ENCODE assay signal across 17 mouse cellular contexts in the genomic region with DNA sequence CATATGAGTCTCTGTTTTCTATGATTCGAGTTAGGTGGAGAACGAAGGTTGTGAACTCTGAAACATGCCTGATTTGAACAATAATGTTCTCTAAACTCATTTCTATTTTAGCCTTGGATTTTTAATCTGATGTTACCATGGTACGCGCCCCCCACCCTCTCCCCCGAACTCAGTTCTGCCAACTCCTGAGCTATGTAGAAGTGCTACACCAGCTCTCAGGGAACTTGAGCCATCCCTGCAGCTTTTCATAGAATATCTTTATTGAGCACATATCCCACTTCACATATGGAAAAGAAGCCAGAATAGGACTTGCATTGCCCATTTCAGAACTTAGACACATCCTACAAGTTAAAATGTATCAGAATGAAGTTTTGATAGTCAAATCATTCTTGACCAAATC.
"Had no signal": no experiment of that assay in that cellular context is flagged by ENCODE, and none has a peak within 500 bp of the region (broad histone marks: within the 10 kb centered on the region; RNA-seq: fewer than 3 reads in every experiment).

No protein-coding gene starts in this region.

- ATAC-seq: liver, embryonic 12.5 days; liver, postnatal 0 days; lung, postnatal 0 days; midbrain, embryonic 13.5 days; midbrain, embryonic 15.5 days; midbrain, embryonic 16.5 days had no signal

- DNase-seq: left cerebral cortex, postnatal 4 days; liver; liver, embryonic 13.5 days; liver, postnatal 0 days; lung, adult 18-20 months; lung, adult 2 months; lung, embryonic 14.5 days; lung, postnatal 10 days; lung, postnatal 14 days; lung, postnatal 36 days; lung, postnatal 4 days; midbrain, embryonic 14.5 days had no signal
